Mouse (Mus musculus) ES-Bruce4 (cell line): ENCODE results near the gene Tmem268. TPM values are rescaled to one million over a fixed set of nuclear protein-coding genes. Genes with fewer than 3 reads are reported as not detected.

Experiments
- H3K27ac ChIP-seq: 2 replicates; pipeline ENCODE4 v1.5.1; 2012; ENCODE audit warnings: low read length, inconsistent platforms; ENCODE audit not compliant: insufficient read depth
- H3K27me3 ChIP-seq: 2 replicates; pipeline ENCODE4 v1.6.1; 2012; ENCODE audit warnings: mild to moderate bottlenecking, low read length, inconsistent platforms; ENCODE audit not compliant: control insufficient read depth, poor library complexity, insufficient read depth, severe bottlenecking
- H3K36me3 ChIP-seq: 2 replicates; pipeline ENCODE4 v1.6.1; 2012; ENCODE audit warnings: inconsistent platforms, mild to moderate bottlenecking, low read length, moderate library complexity; ENCODE audit not compliant: control insufficient read depth, poor library complexity, insufficient read depth, severe bottlenecking
- H3K4me1 ChIP-seq: one replicate; pipeline ENCODE4 v1.8.1; 2011; ENCODE audit warnings: low read length; ENCODE audit not compliant: control insufficient read depth, insufficient read depth
- H3K4me3 ChIP-seq: 2 replicates; pipeline ENCODE4 v1.5.1; 2011; ENCODE audit warnings: low read depth, mild to moderate bottlenecking, low read length
- H3K9ac ChIP-seq: 2 replicates; pipeline ENCODE4 v1.6.1; 2012; ENCODE audit warnings: low read depth, mild to moderate bottlenecking, inconsistent platforms; ENCODE audit not compliant: poor library complexity, severe bottlenecking
- H3K9me3 ChIP-seq: replicated peaks from 2 replicates; pipeline ENCODE4 v1.6.1; 2012; ENCODE audit warnings: mild to moderate bottlenecking, low read length, inconsistent platforms; ENCODE audit not compliant: control insufficient read depth, poor library complexity, insufficient read depth, severe bottlenecking
- CTCF ChIP-seq: IDR thresholded peaks from one replicate; pipeline ENCODE4 v1.8.1; 2011; ENCODE audit warnings: low read depth, low read length
- EP300 ChIP-seq: IDR thresholded peaks from 2 replicates; pipeline ENCODE4 v1.6.1; 2011; ENCODE audit warnings: low read depth, low read length; ENCODE audit not compliant: insufficient read depth
- POLR2A ChIP-seq: IDR thresholded peaks from one replicate; pipeline ENCODE4 v1.8.1; 2011; ENCODE audit warnings: low read length; ENCODE audit not compliant: insufficient read depth
- polyA plus RNA-seq: library from polyadenylated mRNA; stranded (reverse); fragments of >200 nt; gene quantifications from 2 replicates; pipeline ENCODE4 v1.2.4, GENCODE M21; 2011; ENCODE audit warnings: low read depth; ENCODE audit not compliant: missing spikeins, insufficient read depth, insufficient read length

Gene Tmem268
- polyA plus RNA-seq, 1 experiment: 8.9 TPM

- no peaks in the 10 kb centered on the region for H3K4me1 ChIP-seq
- TF ChIP-seq POLR2A (no peak), CTCF (no peak), EP300 (no peak)
- H3K27ac ChIP-seq: no peak overlapping the region
- H3K9me3 ChIP-seq: no peaks in the 10 kb centered on the region
- H3K4me3 ChIP-seq: no peak overlapping the region
- H3K27me3 ChIP-seq: no peaks in the 10 kb centered on the region
- no peaks in the 10 kb centered on the region for H3K36me3 ChIP-seq
- H3K9ac ChIP-seq: no peak overlapping the region
Observed at GRCm38 (mm10) chr4:63528946-63529345, 29.6 kb upstream of the Tmem268 start.

- Histone ChIP-seq H3K36me3 (no peaks in the 10 kb centered on the region), H3K4me1 (no peaks in the 10 kb centered on the region), H3K27me3 (no peaks in the 10 kb centered on the region), H3K4me3 (no peak overlapping the region), H3K27ac (no peak overlapping the region), H3K9me3 (no peaks in the 10 kb centered on the region), H3K9ac (no peak overlapping the region)
- TF ChIP-seq EP300 (no peak), CTCF (no peak)
Observed at GRCm38 (mm10) chr4:63530409-63530808, 28.2 kb upstream of the Tmem268 start.

- H3K9ac ChIP-seq: no peak overlapping the region
- H3K4me1 ChIP-seq: no peaks in the 10 kb centered on the region
- H3K27me3 ChIP-seq: no peaks in the 10 kb centered on the region
- H3K4me3 ChIP-seq: no peak overlapping the region
- no peak overlapping the region for H3K27ac ChIP-seq
- H3K9me3 ChIP-seq: no peaks in the 10 kb centered on the region
- no peaks in the 10 kb centered on the region for H3K36me3 ChIP-seq
- TF ChIP-seq EP300: no peak
- TF ChIP-seq CTCF: no peak
- no peak for TF ChIP-seq POLR2A
Observed at GRCm38 (mm10) chr4:63537602-63538001, 21.0 kb upstream of the Tmem268 start.

- Histone ChIP-seq H3K36me3 (no peaks in the 10 kb centered on the region), H3K4me1 (peaks cover 2% of the 10 kb centered on the region), H3K4me3 (no peak overlapping the region), H3K27ac (no peak overlapping the region), H3K9ac (no peak overlapping the region), H3K27me3 (no peaks in the 10 kb centered on the region), H3K9me3 (no peaks in the 10 kb centered on the region)
- TF ChIP-seq CTCF (no peak), EP300 (no peak), POLR2A (no peak)
Observed at GRCm38 (mm10) chr4:63542209-63542608, 16.4 kb upstream of the Tmem268 start.

GRCm38 (mm10) chr4:63543746-63544493 is 14.7 kb upstream of the Tmem268 start:
- H3K4me1 ChIP-seq: peaks cover 2% of the 10 kb centered on the region
- TF ChIP-seq EP300: no peak
- H3K9me3 ChIP-seq: no peaks in the 10 kb centered on the region
- H3K36me3 ChIP-seq: peaks cover 9% of the 10 kb centered on the region
- no peaks in the 10 kb centered on the region for H3K27me3 ChIP-seq
- no peak overlapping the region for H3K4me3 ChIP-seq
- no peak overlapping the region for H3K27ac ChIP-seq
- no peak overlapping the region for H3K9ac ChIP-seq

GRCm38 (mm10) chr4:63544494-63545230 is 13.9 kb upstream of the Tmem268 start, which contains the start of gene Atp6v1g1:
Gene Atp6v1g1 (plus strand): TSS chr4:63544772.
- no peaks in the 10 kb centered on the region for H3K27me3 ChIP-seq
- no peak within 1 kb of the TSS for H3K27ac ChIP-seq
- H3K36me3 ChIP-seq: peaks cover 16% of the 10 kb centered on the region
- peak; percentile 7 for TF ChIP-seq POLR2A
- TF ChIP-seq EP300: no peak
- TF ChIP-seq CTCF: no peak
- H3K4me1 ChIP-seq: peaks cover 2% of the 10 kb centered on the region
- H3K9me3 ChIP-seq: no peaks in the 10 kb centered on the region
- peak within 1 kb of the TSS; percentile 96 for H3K4me3 ChIP-seq
- peak within 1 kb of the TSS; percentile 92 for H3K9ac ChIP-seq
